Mouse (Mus musculus): ENCODE results near the gene Apold1. TPM values are rescaled to one million over a fixed set of nuclear protein-coding genes. Genes with fewer than 3 reads are reported as not detected.
A peak's percentile ranks its signal among the peaks of the same experiment; 100 is the strongest.

The Apold1 gene
- 2.1 and 2.2 TPM in 2 replicates for polyA plus RNA-seq (2015; fragmentation: Nextera tagmentation; extraction: Ambion mirVana)

- H3K27me3 ChIP-seq, result peaks cover 4% of the 10 kb centered on the region; the same call in 1 of the 2 replicates
- WGBS (ENCODE audit: insufficient replicate concordance), result 40% methylated on average over 22 of the region's 22 CpGs
- H3K4me3 ChIP-seq (replicated peaks), result peak within 1 kb of the TSS; percentile 14
- H3K4me2 ChIP-seq, result peak within 1 kb of the TSS; percentile 48
- DNase-seq (peak; percentile 50), ATAC-seq (ENCODE audit: low read depth) (no peak)
- 0 out of 2 replicates have a peak within 1 kb of the TSS, but pooled peaks have one; percentile 15 for H3K9ac ChIP-seq
- no peaks in the 10 kb centered on the region for H3K9me3 ChIP-seq (replicated peaks)
- H3K4me1 ChIP-seq (replicated peaks), result peaks cover 60% of the 10 kb centered on the region
- H3K27ac ChIP-seq, result peak within 1 kb of the TSS; percentile 40
- H3K36me3 ChIP-seq, result no peaks in the 10 kb centered on the region
These were observed at the start of gene Apold1 for GRCm38 (mm10) chr6:134981231-134982062. Gene Apold1, plus strand, starts transcription at chr6:134981718.

- no peaks in the 10 kb centered on the region for H3K9me3 ChIP-seq (replicated peaks)
- peak overlapping the region; percentile 14 for H3K4me3 ChIP-seq (replicated peaks)
- ATAC-seq (ENCODE audit: low read depth) (no peak), DNase-seq (no peak)
- H3K27me3 ChIP-seq, result no peaks in the 10 kb centered on the region
- H3K36me3 ChIP-seq, result peaks cover 50% of the 10 kb centered on the region
- 78% methylated on average over 12 of the region's 12 CpGs for WGBS (ENCODE audit: insufficient replicate concordance)
- H3K4me1 ChIP-seq (replicated peaks), result peaks cover 58% of the 10 kb centered on the region
- peak overlapping the region; percentile 27 for H3K9ac ChIP-seq
- H3K27ac ChIP-seq, result 0 out of 2 replicates have a peak overlapping the region, but pooled peaks have one; percentile 15
- peak overlapping the region; percentile 96 for H3K4me2 ChIP-seq
These were observed 48.9 kb upstream of the Apold1 start for GRCm38 (mm10) chr6:134932486-134933206.

GRCm38 (mm10) chr6:134933207-134933558 lies 48.3 kb upstream of the Apold1 start:
- DNase-seq, result no peak
- H3K4me3 ChIP-seq (replicated peaks), result peak overlapping the region; percentile 14
- no peak for ATAC-seq (ENCODE audit: low read depth)
- no peaks in the 10 kb centered on the region for H3K27me3 ChIP-seq
- WGBS (ENCODE audit: insufficient replicate concordance), result 63% methylated on average over 2 of the region's 2 CpGs
- peak overlapping the region; percentile 96 for H3K4me2 ChIP-seq
- H3K4me1 ChIP-seq (replicated peaks), result peaks cover 60% of the 10 kb centered on the region
- peaks cover 50% of the 10 kb centered on the region for H3K36me3 ChIP-seq
- no peaks in the 10 kb centered on the region for H3K9me3 ChIP-seq (replicated peaks)
- peak overlapping the region; percentile 27 for H3K9ac ChIP-seq
- H3K27ac ChIP-seq, result 0 out of 2 replicates have a peak overlapping the region, but pooled peaks have one; percentile 15

GRCm38 (mm10) chr6:134934305-134934704 lies 47.2 kb upstream of the Apold1 start:
- H3K4me2 ChIP-seq, result peak overlapping the region; percentile 96; the same call in 1 of the 2 replicates
- ATAC-seq (ENCODE audit: low read depth), result no peak

GRCm38 (mm10) chr6:134939781-134940180 lies 41.7 kb upstream of the Apold1 start:
- no peaks in the 10 kb centered on the region for H3K9me3 ChIP-seq (replicated peaks)
- no peak overlapping the region for H3K9ac ChIP-seq
- ATAC-seq (ENCODE audit: low read depth) (no peak), DNase-seq (no peak)
- no peak overlapping the region for H3K4me3 ChIP-seq (replicated peaks)
- no peak overlapping the region for H3K4me2 ChIP-seq
- no peaks in the 10 kb centered on the region for H3K27me3 ChIP-seq
- 86% methylated on average over 4 of the region's 4 CpGs for WGBS (ENCODE audit: insufficient replicate concordance)
- H3K36me3 ChIP-seq, result peaks cover 72% of the 10 kb centered on the region
- H3K27ac ChIP-seq, result peak overlapping the region; percentile 12; the same call in 1 of the 2 replicates
- H3K4me1 ChIP-seq (replicated peaks), result peaks cover 34% of the 10 kb centered on the region

More at GRCm38 (mm10) chr6:134934305-134934704, 47.2 kb upstream of the Apold1 start:
- H3K9me3 ChIP-seq (replicated peaks), result no peaks in the 10 kb centered on the region
- peaks cover 54% of the 10 kb centered on the region for H3K36me3 ChIP-seq
- no peak overlapping the region for H3K4me3 ChIP-seq (replicated peaks)
- no peaks in the 10 kb centered on the region for H3K27me3 ChIP-seq
- 0 out of 2 replicates have a peak overlapping the region, but pooled peaks have one; percentile 27 for H3K9ac ChIP-seq
- DNase-seq, result no peak
- no peak overlapping the region for H3K27ac ChIP-seq
- H3K4me1 ChIP-seq (replicated peaks), result peaks cover 71% of the 10 kb centered on the region
- WGBS (ENCODE audit: insufficient replicate concordance), result 69% methylated on average over 5 of the region's 5 CpGs

GRCm38 (mm10) chr6:134943759-134944407 lies 37.6 kb upstream of the Apold1 start:
- peaks cover 75% of the 10 kb centered on the region for H3K36me3 ChIP-seq
- WGBS (ENCODE audit: insufficient replicate concordance), result 89% methylated on average over 13 of the region's 13 CpGs
- H3K4me2 ChIP-seq, result no peak overlapping the region
- H3K4me1 ChIP-seq (replicated peaks), result peaks cover 41% of the 10 kb centered on the region
- no peak overlapping the region for H3K9ac ChIP-seq
- no peak overlapping the region for H3K27ac ChIP-seq
- no peak overlapping the region for H3K4me3 ChIP-seq (replicated peaks)
- H3K27me3 ChIP-seq, result no peaks in the 10 kb centered on the region
- no peak for ATAC-seq (ENCODE audit: low read depth)
- no peak for DNase-seq
- no peaks in the 10 kb centered on the region for H3K9me3 ChIP-seq (replicated peaks)

GRCm38 (mm10) chr6:134946054-134946453 lies 35.5 kb upstream of the Apold1 start:
- H3K4me2 ChIP-seq, result no peak overlapping the region
- H3K27ac ChIP-seq, result 0 out of 2 replicates have a peak overlapping the region, but pooled peaks have one; percentile 29
- no peaks in the 10 kb centered on the region for H3K9me3 ChIP-seq (replicated peaks)
- H3K4me1 ChIP-seq (replicated peaks), result peaks cover 42% of the 10 kb centered on the region
- 64% methylated on average over 6 of the region's 6 CpGs for WGBS (ENCODE audit: insufficient replicate concordance)
- ATAC-seq (ENCODE audit: low read depth) (no peak), DNase-seq (no peak)
- no peak overlapping the region for H3K4me3 ChIP-seq (replicated peaks)
- peaks cover 72% of the 10 kb centered on the region for H3K36me3 ChIP-seq
- no peak overlapping the region for H3K9ac ChIP-seq
- H3K27me3 ChIP-seq, result no peaks in the 10 kb centered on the region

- WGBS (ENCODE audit: insufficient replicate concordance), result 74% methylated on average over 9 of the region's 9 CpGs
- ATAC-seq (ENCODE audit: low read depth) (no peak), DNase-seq (no peak)
- Histone ChIP-seq H3K27ac (0 out of 2 replicates have a peak overlapping the region, but pooled peaks have one; percentile 34), H3K27me3 (no peaks in the 10 kb centered on the region), H3K9me3 (replicated peaks) (no peaks in the 10 kb centered on the region), H3K4me1 (replicated peaks) (peaks cover 50% of the 10 kb centered on the region), H3K9ac (no peak overlapping the region), H3K4me2 (no peak overlapping the region), H3K4me3 (replicated peaks) (no peak overlapping the region), H3K36me3 (peaks cover 72% of the 10 kb centered on the region)
These were observed 34.7 kb upstream of the Apold1 start for GRCm38 (mm10) chr6:134946858-134947257.

- Histone ChIP-seq H3K36me3 (peaks cover 72% of the 10 kb centered on the region), H3K4me3 (replicated peaks) (no peak overlapping the region), H3K4me1 (replicated peaks) (peaks cover 44% of the 10 kb centered on the region), H3K4me2 (peak overlapping the region; percentile 3; the same call in 1 of the 2 replicates), H3K27ac (peak overlapping the region; percentile 14; the same call in 1 of the 2 replicates), H3K9ac (no peak overlapping the region; the same call in 1 of the 2 replicates), H3K9me3 (replicated peaks) (no peaks in the 10 kb centered on the region), H3K27me3 (no peaks in the 10 kb centered on the region)
- WGBS (ENCODE audit: insufficient replicate concordance), result 38% methylated on average over 13 of the region's 13 CpGs
- DNase-seq (peak; percentile 56), ATAC-seq (ENCODE audit: low read depth) (no peak)
These were observed 34.0 kb upstream of the Apold1 start for GRCm38 (mm10) chr6:134947311-134948087.

GRCm38 (mm10) chr6:134948522-134949061 lies 32.9 kb upstream of the Apold1 start:
- Histone ChIP-seq H3K9ac (no peak overlapping the region), H3K4me3 (replicated peaks) (no peak overlapping the region), H3K36me3 (peaks cover 70% of the 10 kb centered on the region), H3K27ac (no peak overlapping the region; the same call in 1 of the 2 replicates), H3K9me3 (replicated peaks) (no peaks in the 10 kb centered on the region), H3K4me2 (no peak overlapping the region), H3K4me1 (replicated peaks) (peaks cover 47% of the 10 kb centered on the region), H3K27me3 (no peaks in the 10 kb centered on the region)
- ATAC-seq (ENCODE audit: low read depth), result no peak
- peak; percentile 12 for DNase-seq
- 40% methylated on average over 11 of the region's 11 CpGs for WGBS (ENCODE audit: insufficient replicate concordance)
